Mouse (Mus musculus): ENCODE results near the gene Dkk2.

Gene Dkk2

DNA sequence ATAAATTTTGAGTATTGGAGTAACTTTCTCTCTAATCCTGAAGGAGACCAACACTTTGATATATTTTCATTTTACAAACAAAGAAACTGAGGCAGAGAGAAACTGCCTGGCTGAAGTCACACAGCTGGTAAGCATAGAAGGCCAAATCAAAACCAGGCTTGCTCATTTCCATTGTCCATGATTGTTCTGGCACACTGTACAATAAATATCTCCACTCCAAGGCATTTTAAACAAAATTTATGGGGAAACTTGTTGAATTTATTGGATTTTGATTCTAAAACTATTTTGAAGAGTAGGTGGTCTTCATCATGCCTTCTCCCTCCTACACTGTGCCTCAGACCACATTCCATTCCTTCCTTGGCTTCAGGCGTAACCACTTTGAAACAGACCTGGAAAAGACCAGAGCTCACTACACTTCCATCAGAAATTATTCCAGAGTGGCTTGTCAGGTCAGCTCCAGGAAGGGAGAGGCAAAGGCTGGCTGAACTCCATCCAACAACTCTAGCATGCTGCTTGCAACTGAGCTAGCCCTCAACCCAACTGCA is 44.7 kb downstream of the Dkk2 start:
- DNase-seq = no peak

GRCm38 (mm10) chr3:132130781-132131180 is 45.7 kb downstream of the Dkk2 start:
- no peak for DNase-seq

DNA sequence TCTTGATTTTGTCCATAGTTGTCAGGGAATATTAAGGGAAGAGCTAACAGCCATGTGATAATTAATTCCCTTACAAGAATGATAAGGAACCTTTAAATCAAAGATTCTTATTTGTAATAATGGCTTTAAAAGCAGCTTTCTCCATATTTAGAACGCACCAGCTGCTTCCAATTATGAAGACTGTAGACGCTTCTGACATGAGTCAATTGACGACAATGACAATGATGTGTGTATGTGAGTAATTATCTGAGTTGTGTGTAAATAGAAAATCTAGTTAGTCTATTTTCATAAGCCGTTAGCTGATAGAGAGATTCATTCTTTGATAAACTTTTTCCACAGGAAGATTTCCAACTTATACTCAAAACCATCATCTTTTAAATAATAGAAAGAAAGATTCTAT is 46.8 kb downstream of the Dkk2 start:
- DNase-seq = no peak

DNA sequence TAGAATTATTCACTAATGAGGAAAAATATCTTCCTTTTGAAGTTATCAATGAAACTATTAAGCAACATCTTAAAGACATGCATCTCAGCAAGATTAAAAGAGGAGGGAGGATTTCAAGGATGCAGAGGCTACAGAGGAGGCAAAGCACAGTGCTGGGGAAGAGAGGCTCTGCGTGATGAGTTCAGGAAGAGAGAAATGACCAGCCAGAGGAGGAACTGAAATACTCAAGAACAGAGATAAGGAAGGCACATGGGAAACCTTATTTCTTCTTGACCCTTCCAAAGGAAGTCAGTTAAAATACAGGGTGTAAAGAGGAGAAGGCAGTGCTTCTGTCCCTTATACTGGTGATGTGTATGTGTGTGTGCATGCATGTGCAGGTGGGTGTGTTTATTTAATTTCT is 49.4 kb downstream of the Dkk2 start:
- no peak for DNase-seq

- no peak for DNase-seq
Measured at GRCm38 (mm10) chr3:132137802-132138378, 52.8 kb downstream of the Dkk2 start.

- no peak for DNase-seq
Measured at GRCm38 (mm10) chr3:132141031-132141430, 55.9 kb downstream of the Dkk2 start.

- no peak for DNase-seq
Measured at GRCm38 (mm10) chr3:132149446-132150025, 64.4 kb downstream of the Dkk2 start.

DNA sequence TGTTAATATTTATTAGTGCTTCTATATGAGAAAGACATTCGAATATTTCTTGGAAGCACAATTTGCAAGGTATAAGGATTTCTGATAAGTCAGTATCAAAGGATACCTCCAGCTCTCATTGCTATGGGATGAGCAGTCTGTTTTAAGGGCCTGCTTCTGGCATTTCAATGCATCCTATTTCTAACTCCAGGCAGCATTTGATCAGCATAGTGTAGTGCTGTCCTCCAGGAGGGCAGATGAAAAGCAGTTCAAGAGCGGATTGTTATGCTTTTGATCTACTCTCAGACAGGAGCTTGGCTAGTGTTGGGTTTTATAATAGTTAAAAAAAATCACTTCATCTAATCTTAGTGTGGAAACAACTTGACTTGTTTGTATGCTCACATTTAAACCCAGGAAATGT is 73.7 kb downstream of the Dkk2 start:
- no peak for DNase-seq

- DNase-seq = no peak
Measured at GRCm38 (mm10) chr3:132168911-132169310, 83.8 kb downstream of the Dkk2 start.

DNA sequence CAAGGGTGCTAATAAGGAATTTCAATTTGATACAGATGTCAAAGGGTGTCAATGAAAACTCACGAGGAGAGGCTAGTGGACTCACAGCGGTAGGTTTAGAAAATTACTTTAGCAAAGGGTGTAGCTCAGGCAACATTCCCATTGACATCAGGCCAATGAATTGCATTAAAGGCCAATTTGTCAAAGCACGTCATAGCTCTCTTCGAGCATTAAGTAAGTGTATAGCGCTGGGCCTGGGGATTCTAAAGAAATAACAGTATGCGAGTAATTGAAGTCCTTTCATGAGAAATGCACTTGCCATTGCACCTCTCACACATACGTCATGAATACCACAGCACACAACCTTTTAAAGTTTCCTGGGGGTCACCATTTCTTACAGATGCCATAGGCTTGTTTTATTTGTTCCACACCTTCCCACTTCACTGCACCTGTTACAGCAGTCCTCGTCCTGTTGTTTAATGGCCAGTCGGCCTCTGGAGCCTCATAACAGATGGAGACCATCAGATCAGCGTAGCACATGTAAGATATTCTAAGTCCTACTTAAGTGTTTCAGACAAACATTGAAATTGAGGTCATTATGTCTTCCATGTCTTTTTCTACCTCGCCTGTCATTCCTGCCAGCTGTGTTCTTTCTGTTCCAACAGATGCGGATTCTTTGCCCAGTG is 101.9 kb downstream of the Dkk2 start:
- no peak for DNase-seq

DNA sequence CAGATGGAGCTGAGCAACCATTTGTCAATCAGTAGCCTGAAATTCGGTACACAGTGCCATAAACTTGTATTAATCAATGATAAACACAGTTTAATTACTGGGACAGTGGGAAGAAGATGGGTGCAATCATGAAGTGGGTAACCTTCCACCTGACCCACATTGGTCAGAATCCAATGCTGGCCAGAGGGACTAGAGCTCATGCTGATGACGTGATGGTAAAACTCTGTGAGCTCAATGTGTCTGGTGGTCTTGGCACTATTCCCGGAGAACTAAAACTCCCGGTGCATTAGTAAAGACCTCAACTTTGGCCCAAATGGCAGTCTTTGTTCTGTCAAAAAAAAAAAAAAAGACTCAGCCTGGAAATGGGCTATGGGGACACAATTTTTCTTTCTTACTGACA is 116.9 kb downstream of the Dkk2 start:
- DNase-seq = no peak

DNA sequence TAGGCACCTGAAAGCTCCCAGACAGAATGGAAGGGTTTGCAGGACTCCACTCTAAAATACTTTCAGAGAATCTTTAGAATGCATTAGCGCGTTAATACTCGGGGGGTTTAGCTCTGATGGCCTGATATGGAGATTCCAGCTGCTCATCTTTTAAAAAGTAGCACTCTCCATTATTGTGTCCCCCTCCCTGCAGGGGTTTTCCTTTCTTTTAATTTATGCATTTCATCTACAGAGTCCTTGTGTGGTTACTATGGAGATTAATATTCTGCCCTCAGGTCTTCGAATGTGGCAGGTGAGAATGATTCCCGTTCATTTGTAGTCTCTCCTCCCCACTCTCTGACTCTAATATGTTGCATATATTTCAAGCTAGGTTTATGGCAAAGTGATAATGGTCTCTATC is 117.6 kb downstream of the Dkk2 start:
- no peak for DNase-seq

GRCm38 (mm10) chr3:132207469-132207868 is 122.4 kb downstream of the Dkk2 start:
- DNase-seq = no peak

GRCm38 (mm10) chr3:132211260-132211659 is 126.2 kb downstream of the Dkk2 start:
- no peak for DNase-seq

DNA sequence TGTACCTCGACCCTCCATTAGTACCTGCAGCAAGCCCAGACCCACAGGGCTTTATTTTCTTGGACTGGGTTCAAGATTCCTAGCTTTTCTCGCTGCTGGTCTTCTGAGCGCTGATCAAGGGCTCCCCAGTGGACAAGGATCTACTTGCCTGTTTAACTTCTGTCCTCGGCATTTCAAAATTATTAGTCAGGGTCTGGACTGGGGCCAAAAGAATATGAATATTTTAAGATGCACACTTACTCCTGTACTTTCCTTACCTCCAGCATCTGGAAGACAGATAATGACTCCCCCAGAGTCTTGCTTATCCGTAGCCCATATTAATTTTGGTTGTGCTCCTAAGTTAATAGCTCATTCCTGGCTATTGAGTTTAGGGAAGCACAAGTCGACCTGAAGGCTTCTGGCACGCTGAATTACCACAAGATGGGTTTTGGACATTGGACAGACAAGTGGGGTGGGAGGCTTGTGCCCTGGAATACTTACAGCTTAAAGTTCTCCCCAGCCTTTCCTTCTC is 134.9 kb downstream of the Dkk2 start:
- no peak for DNase-seq

DNA sequence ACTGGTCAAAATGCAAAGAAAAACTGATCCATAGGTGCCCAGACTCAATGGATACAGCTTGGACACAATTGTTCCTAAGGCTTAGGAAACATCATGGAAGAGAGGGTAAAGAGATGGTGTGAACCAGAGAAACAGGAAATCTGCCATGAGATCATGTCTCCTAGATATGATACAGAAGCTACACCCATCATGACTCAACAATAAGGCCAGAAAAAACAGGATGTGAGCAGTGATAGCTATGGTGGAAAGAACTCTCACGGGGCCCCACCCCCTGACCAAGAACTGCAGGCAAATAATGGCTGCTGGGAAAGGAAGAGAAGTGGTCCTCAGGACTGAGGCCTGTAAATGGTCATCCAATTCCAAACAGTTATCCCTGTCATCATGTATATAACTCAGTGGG is 142.5 kb downstream of the Dkk2 start:
- DNase-seq = no peak
